Mouse (Mus musculus): ENCODE data around the gene Ifit1bl1.
"Not testable (repeated sequence)": the region's sequence is repeated elsewhere in the genome, so short reads cannot be mapped to it uniquely, and the experiment has no call there.

DNA sequence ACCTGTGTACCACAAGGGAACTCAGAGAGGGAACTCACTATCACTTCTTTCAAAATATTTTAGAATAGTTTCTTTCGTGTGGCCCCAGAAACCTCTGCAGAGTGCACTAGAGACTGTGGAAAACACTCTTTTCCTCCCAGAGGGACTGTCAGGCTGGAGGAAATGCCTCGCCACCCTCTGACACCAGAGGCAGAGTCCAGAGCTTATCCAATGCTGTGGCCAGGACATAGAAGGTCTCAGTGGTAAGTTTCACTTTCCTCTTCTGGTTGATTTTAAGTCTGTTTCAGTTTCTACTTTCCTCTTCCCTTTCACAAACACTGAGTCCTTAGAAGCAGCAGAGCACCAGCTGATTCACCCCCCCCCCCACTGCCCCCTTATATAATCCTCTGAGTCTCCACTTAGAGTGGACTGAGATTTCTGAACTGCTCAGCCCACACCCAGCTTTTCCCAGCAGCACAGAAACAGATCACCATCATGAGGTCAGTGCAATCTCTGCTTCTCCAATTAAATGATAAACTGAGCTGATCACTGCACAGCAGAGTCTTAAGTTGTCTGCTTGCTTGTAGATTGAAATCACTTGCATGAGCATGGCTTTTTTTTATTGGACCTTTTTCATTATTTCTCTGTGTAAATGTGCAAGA, 18.5 kb downstream of the Ifit1bl1 start, which contains the start of gene Ifit3:
- TF ChIP-seq CTCF (IDR thresholded peaks at IDR 0.05; ENCODE audit: low read depth); EP300 (optimal IDR thresholded peaks at IDR 0.05): not testable (repeated sequence)
